Mouse (Mus musculus) intestine, embryonic 15.5 days (tissue): ENCODE results near the gene Trim3. TPM values are rescaled to one million over a fixed set of nuclear protein-coding genes. Genes with fewer than 3 reads are reported as not detected.

ENCODE experiments used
- polyA plus RNA-seq: library from polyadenylated mRNA; unstranded; fragments of >200 nt; fragmentation: Nextera tagmentation; extraction: Ambion mirVana; gene quantifications from 2 replicates; pipeline ENCODE4 v1.2.1, GENCODE M21; 2015

Gene Trim3
- polyA plus RNA-seq, 1 experiment from 2014 or later = 24.7 TPM

Other genes starting within 250 kb of the Trim3 start
- gene Fam160a2, start 233.5 kb downstream of the Trim3 start, polyA plus RNA-seq = 39.6 and 45.9 TPM in 2 replicates
- gene Cnga4, start 229.0 kb downstream of the Trim3 start, polyA plus RNA-seq = not detected in 2 replicates
- gene Cckbr, start 207.8 kb downstream of the Trim3 start, polyA plus RNA-seq = 0.08 and 0.24 TPM in 2 replicates
- 93.1 and 95.0 TPM in 2 replicates for gene Cavin3, start 151.3 kb downstream of the Trim3 start, polyA plus RNA-seq
- 29.0 and 29.4 TPM in 2 replicates for gene Smpd1, start 79.2 kb downstream of the Trim3 start, polyA plus RNA-seq
- 36.6 and 37.8 TPM in 2 replicates for gene Apbb1, start 51.9 kb downstream of the Trim3 start, polyA plus RNA-seq
- gene Hpx, start 33.4 kb downstream of the Trim3 start, polyA plus RNA-seq = 3.8 and 4.8 TPM in 2 replicates
- gene Timm10b, start 6.5 kb upstream of the Trim3 start, polyA plus RNA-seq = 203 and 227 TPM in 2 replicates
- 66.0 and 72.7 TPM in 2 replicates for gene Arfip2, start 6.8 kb upstream of the Trim3 start, polyA plus RNA-seq
- 16.2 and 39.5 TPM in 2 replicates for gene Gm45799, start 7.0 kb upstream of the Trim3 start, polyA plus RNA-seq
- 0.44 and 0.80 TPM in 2 replicates for gene Dnhd1, start 17.3 kb upstream of the Trim3 start, polyA plus RNA-seq
- gene Ilk, start 103.0 kb upstream of the Trim3 start, polyA plus RNA-seq = 313 and 320 TPM in 2 replicates
- gene Rrp8, start 103.8 kb upstream of the Trim3 start, polyA plus RNA-seq = 32.4 and 34.4 TPM in 2 replicates
- 134 and 140 TPM in 2 replicates for gene Taf10, start 110.8 kb upstream of the Trim3 start, polyA plus RNA-seq
- 109 TPM in 2 replicates for gene Tpp1, start 118.7 kb upstream of the Trim3 start, polyA plus RNA-seq
- 8.2 and 8.3 TPM in 2 replicates for gene Dchs1, start 154.1 kb upstream of the Trim3 start, polyA plus RNA-seq
- gene Mrpl17, start 177.5 kb upstream of the Trim3 start, polyA plus RNA-seq = 372 and 398 TPM in 2 replicates